Mouse (Mus musculus) lung, embryonic 14.5 days (tissue): Measurements from ENCODE around the gene Mxi1. TPM values are rescaled to one million over a fixed set of nuclear protein-coding genes. Genes with fewer than 3 reads are reported as not detected.

Source experiments
- ATAC-seq: fragments of 200-750 bp; cut with Nextera tagmentation; 2 replicates; pipeline ENCODE4 v1.8.0; 2017; ENCODE audit warnings: mild to moderate bottlenecking, moderate TSS enrichment, moderate library complexity; ENCODE audit not compliant: insufficient read depth
- DNase-seq: peaks from one replicate; pipeline ENCODE4 v3.0.0-alpha.2; 2015
- H3K27ac ChIP-seq: fragments of 300-500 bp; sonication (generic); 2 replicates; pipeline ENCODE4 v1.5.1; 2014; ENCODE audit warnings: low read depth, mild to moderate bottlenecking, moderate library complexity
- H3K27me3 ChIP-seq: fragments of 300-500 bp; sonication (generic); 2 replicates; pipeline ENCODE4 v1.6.1; 2014; ENCODE audit warnings: low read length, control low read depth; ENCODE audit not compliant: insufficient read depth
- H3K36me3 ChIP-seq: fragments of 300-500 bp; sonication (generic); 2 replicates; pipeline ENCODE4 v1.6.1; 2014; ENCODE audit warnings: control low read depth; ENCODE audit not compliant: insufficient read depth
- H3K4me1 ChIP-seq: fragments of 300-500 bp; sonication (generic); 2 replicates; pipeline ENCODE4 v1.6.1; 2014; ENCODE audit warnings: antibody characterized with exemption, control low read depth; ENCODE audit not compliant: insufficient read depth
- H3K4me2 ChIP-seq: fragments of 300-500 bp; sonication (generic); 2 replicates; pipeline ENCODE4 v1.6.1; 2014; ENCODE audit warnings: mild to moderate bottlenecking
- H3K4me3 ChIP-seq: fragments of 300-500 bp; sonication (generic); 2 replicates; pipeline ENCODE4 v1.5.1; 2014; ENCODE audit warnings: low read depth, low read length
- H3K9ac ChIP-seq: fragments of 300-500 bp; sonication (generic); 2 replicates; pipeline ENCODE4 v1.6.1; 2014
- H3K9me3 ChIP-seq: fragments of 300-500 bp; sonication (generic); 2 replicates; pipeline ENCODE4 v1.6.1; 2016; ENCODE audit warnings: low read depth, low read length, control low read depth
- CTCF ChIP-seq: IDR thresholded peaks from 2 replicates; pipeline ENCODE4 v1.5.1; 2016; ENCODE audit warnings: antibody characterized with exemption, low read depth
- WGBS: fragments of 180-500 bp; shearing (Covaris S2); extraction: QIAGEN DNeasy Blood & Tissue Kit; methylation state at CpG from one replicate; pipeline ENCODE4 v1.1.7; 2014; 5-methylcytosine and 5-hydroxymethylcytosine counted together
- polyA plus RNA-seq: library from polyadenylated mRNA; unstranded; fragments of >200 nt; fragmentation: Nextera tagmentation; extraction: Ambion mirVana; gene quantifications from 2 replicates; pipeline ENCODE4 v1.2.1, GENCODE M21; 2014

Gene Mxi1
- polyA plus RNA-seq, 1 experiment from 2014 or later, result 36.7 TPM

GRCm38 (mm10) chr19:53366881-53367280 is 56.6 kb downstream of the Mxi1 start:
- Histone ChIP-seq H3K27ac (no peak overlapping the region), H3K4me1 (peaks cover 26% of the 10 kb centered on the region), H3K4me2 (no peak overlapping the region), H3K4me3 (no peak overlapping the region), H3K9ac (no peak overlapping the region), H3K27me3 (no peaks in the 10 kb centered on the region), H3K9me3 (no peaks in the 10 kb centered on the region), H3K36me3 (peaks cover 7% of the 10 kb centered on the region)
- DNase-seq (no peak), ATAC-seq (no peak)
- TF ChIP-seq CTCF, result no peak
- WGBS, result 85% methylated on average over 7 of the region's 7 CpGs

GRCm38 (mm10) chr19:53369469-53370043 is 59.2 kb downstream of the Mxi1 start:
- Histone ChIP-seq H3K27me3 (no peaks in the 10 kb centered on the region), H3K4me1 (peaks cover 21% of the 10 kb centered on the region), H3K9ac (0 out of 2 replicates have a peak overlapping the region, but pooled peaks have one; percentile 11), H3K4me2 (peak overlapping the region; percentile 7; the same call in 1 of the 2 replicates), H3K36me3 (peaks cover 22% of the 10 kb centered on the region), H3K27ac (no peak overlapping the region), H3K4me3 (no peak overlapping the region), H3K9me3 (no peaks in the 10 kb centered on the region)
- ATAC-seq (0 out of 2 replicates have a peak, but pooled peaks have one; percentile 32), DNase-seq (peak; percentile 95)
- peak; percentile 89 for TF ChIP-seq CTCF
- 27% methylated on average over 14 of the region's 14 CpGs for WGBS

GRCm38 (mm10) chr19:53370233-53370632 is 59.9 kb downstream of the Mxi1 start:
- Histone ChIP-seq H3K27me3 (no peaks in the 10 kb centered on the region), H3K9me3 (no peaks in the 10 kb centered on the region), H3K4me2 (no peak overlapping the region), H3K36me3 (peaks cover 28% of the 10 kb centered on the region), H3K4me1 (peaks cover 18% of the 10 kb centered on the region), H3K4me3 (no peak overlapping the region), H3K27ac (no peak overlapping the region), H3K9ac (no peak overlapping the region)
- TF ChIP-seq CTCF, result no peak
- WGBS, result 73% methylated on average over 15 of the region's 15 CpGs
- DNase-seq (no peak), ATAC-seq (no peak)

GRCm38 (mm10) chr19:53371666-53372065 is 61.3 kb downstream of the Mxi1 start, which contains the start of gene Gm10197:
TSS of gene Gm10197 (minus strand) at chr19:53371766.
- no peaks in the 10 kb centered on the region for H3K9me3 ChIP-seq
- H3K4me1 ChIP-seq, result peaks cover 4% of the 10 kb centered on the region; the same call in 1 of the 2 replicates
- H3K27me3 ChIP-seq, result no peaks in the 10 kb centered on the region
- no peak within 1 kb of the TSS for H3K27ac ChIP-seq
- no peak within 1 kb of the TSS for H3K9ac ChIP-seq
- DNase-seq, result no peak
- no peak for TF ChIP-seq CTCF
- ATAC-seq, result no peak
- H3K4me2 ChIP-seq, result no peak within 1 kb of the TSS
- H3K36me3 ChIP-seq, result peaks cover 41% of the 10 kb centered on the region
- 78% methylated on average over 13 of the region's 13 CpGs for WGBS
- no peak within 1 kb of the TSS for H3K4me3 ChIP-seq

GRCm38 (mm10) chr19:53373570-53373969 is 63.3 kb downstream of the Mxi1 start:
- 63% methylated on average over 2 of the region's 2 CpGs for WGBS
- Histone ChIP-seq H3K4me1 (0 out of 2 replicates have a peak, but pooled peaks cover 3% of the 10 kb centered on the region), H3K36me3 (peaks cover 53% of the 10 kb centered on the region), H3K4me2 (no peak overlapping the region), H3K27me3 (no peaks in the 10 kb centered on the region), H3K9me3 (no peaks in the 10 kb centered on the region), H3K27ac (no peak overlapping the region), H3K9ac (no peak overlapping the region), H3K4me3 (no peak overlapping the region)
- ATAC-seq (no peak), DNase-seq (no peak)
- TF ChIP-seq CTCF, result no peak

GRCm38 (mm10) chr19:53375299-53375698 is 65.0 kb downstream of the Mxi1 start:
- H3K9me3 ChIP-seq, result no peaks in the 10 kb centered on the region
- ATAC-seq, result no peak
- WGBS, result 89% methylated on average over 6 of the region's 6 CpGs
- H3K36me3 ChIP-seq, result peaks cover 68% of the 10 kb centered on the region
- no peak overlapping the region for H3K9ac ChIP-seq
- DNase-seq, result no peak
- no peaks in the 10 kb centered on the region for H3K4me1 ChIP-seq
- no peak overlapping the region for H3K4me3 ChIP-seq
- no peaks in the 10 kb centered on the region for H3K27me3 ChIP-seq
- no peak overlapping the region for H3K4me2 ChIP-seq
- no peak overlapping the region for H3K27ac ChIP-seq
- no peak for TF ChIP-seq CTCF

GRCm38 (mm10) chr19:53375816-53376215 is 65.5 kb downstream of the Mxi1 start:
- H3K27me3 ChIP-seq, result no peaks in the 10 kb centered on the region
- H3K4me2 ChIP-seq, result no peak overlapping the region
- no peaks in the 10 kb centered on the region for H3K4me1 ChIP-seq
- 93% methylated on average over 9 of the region's 9 CpGs for WGBS
- H3K9ac ChIP-seq, result no peak overlapping the region
- no peak overlapping the region for H3K27ac ChIP-seq
- no peak for ATAC-seq
- peaks cover 73% of the 10 kb centered on the region for H3K36me3 ChIP-seq
- DNase-seq, result no peak
- no peak for TF ChIP-seq CTCF
- H3K9me3 ChIP-seq, result no peaks in the 10 kb centered on the region
- H3K4me3 ChIP-seq, result no peak overlapping the region
